Mouse (Mus musculus) stomach, adult 2 months (tissue): ENCODE results near the gene Ogt. TPM values are rescaled to one million over a fixed set of nuclear protein-coding genes. Genes with fewer than 3 reads are reported as not detected.

Experiments
- polyA plus RNA-seq: library from polyadenylated mRNA; depleted of rRNA; stranded (reverse); fragments of >200 nt; gene quantifications from 2 replicates; pipeline ENCODE4 v1.2.3, GENCODE M21; 2012; rRNA removed

The Ogt gene
- polyA plus RNA-seq, result 3.6 and 8.0 TPM in 2 replicates

GRCm38 (mm10) chrX:101639741-101640166 lies at the start of gene Ogt:
Gene Ogt (plus strand): TSS chrX:101640060.

GRCm38 (mm10) chrX:101733828-101734319 lies 94.0 kb downstream of the Ogt start, which contains the start of gene Cxcr3:
Gene Cxcr3 (minus strand): TSS chrX:101734269.

Other genes with a start within 250 kb of the Ogt start
- gene Zmym3, start 219.2 kb upstream of the Ogt start, polyA plus RNA-seq, result 7.0 TPM in 2 replicates
- 15.4 and 23.1 TPM in 2 replicates for gene Nono, start 210.7 kb upstream of the Ogt start, polyA plus RNA-seq
- 0.92 and 2.8 TPM in 2 replicates for gene Itgb1bp2, start 191.0 kb upstream of the Ogt start, polyA plus RNA-seq
- gene Taf1, start 107.3 kb upstream of the Ogt start, polyA plus RNA-seq, result 0.13 and 0.36 TPM in 2 replicates
- gene Cxcr3, start 94.2 kb downstream of the Ogt start, polyA plus RNA-seq, result 0.67 and 0.69 TPM in 2 replicates
- 0.11 TPM in 1 of 2 replicates, not detected in the other for gene Gm4779, start 154.4 kb downstream of the Ogt start, polyA plus RNA-seq
- gene 8030474K03Rik, start 154.6 kb downstream of the Ogt start, polyA plus RNA-seq, result not detected in 2 replicates
- gene Nhsl2, start 209.3 kb downstream of the Ogt start, polyA plus RNA-seq, result 0.38 and 1.3 TPM in 2 replicates